Mouse (Mus musculus) lung, postnatal 0 days (tissue): Measurements from ENCODE around the gene Dusp18. TPM values are rescaled to one million over a fixed set of nuclear protein-coding genes. Genes with fewer than 3 reads are reported as not detected.

Source experiments
- ATAC-seq: fragments of 200-750 bp; cut with Nextera tagmentation; 2 replicates; pipeline ENCODE4 v1.8.0; 2017; ENCODE audit warnings: moderate library complexity
- DNase-seq: peaks from one replicate; pipeline ENCODE4 v3.0.0-alpha.2; 2016; ENCODE audit warnings: low spot score
- H3K27ac ChIP-seq: fragments of 300-500 bp; sonication (generic); 2 replicates; pipeline ENCODE4 v1.5.1; 2014; ENCODE audit warnings: antibody characterized with exemption, mild to moderate bottlenecking, low read length, mixed read lengths
- H3K27me3 ChIP-seq: fragments of 300-500 bp; sonication (generic); replicated peaks from 2 replicates; pipeline ENCODE4 v1.6.1; 2014; ENCODE audit warnings: low read length, mixed read lengths; ENCODE audit not compliant: insufficient read depth
- H3K36me3 ChIP-seq: fragments of 300-500 bp; sonication (generic); 2 replicates; pipeline ENCODE4 v1.6.1; 2014; ENCODE audit warnings: low read length, mixed read lengths; ENCODE audit not compliant: insufficient read depth
- H3K4me1 ChIP-seq: fragments of 300-500 bp; sonication (generic); 2 replicates; pipeline ENCODE4 v1.6.1; 2014; ENCODE audit warnings: antibody characterized with exemption, low read depth, low read length, mixed read lengths; ENCODE audit not compliant: insufficient read depth
- H3K4me2 ChIP-seq: fragments of 300-500 bp; sonication (generic); replicated peaks from 2 replicates; pipeline ENCODE4 v1.6.1; 2014; ENCODE audit warnings: low read depth, mild to moderate bottlenecking, low read length, moderate library complexity, mixed read lengths
- H3K4me3 ChIP-seq: fragments of 300-500 bp; sonication (generic); 2 replicates; pipeline ENCODE4 v1.5.1; 2014; ENCODE audit warnings: low read depth, low read length
- H3K9ac ChIP-seq: fragments of 300-500 bp; sonication (generic); replicated peaks from 2 replicates; pipeline ENCODE4 v1.6.1; 2014; ENCODE audit warnings: low read depth, mild to moderate bottlenecking
- H3K9me3 ChIP-seq: fragments of 300-500 bp; sonication (generic); 2 replicates; pipeline ENCODE4 v1.6.1; 2016; ENCODE audit warnings: low read length, mixed read lengths
- CTCF ChIP-seq: IDR thresholded peaks from 2 replicates; pipeline ENCODE4 v1.5.1; 2016; ENCODE audit warnings: antibody characterized with exemption, mild to moderate bottlenecking
- EP300 ChIP-seq: IDR thresholded peaks from 2 replicates; pipeline ENCODE4 v1.6.1; 2016; ENCODE audit warnings: antibody characterized with exemption, mild to moderate bottlenecking, control low read depth
- WGBS: fragments of 180-500 bp; shearing (Covaris S2); extraction: QIAGEN DNeasy Blood & Tissue Kit; methylation state at CpG from one replicate; pipeline ENCODE4 v1.1.7; 2014; 5-methylcytosine and 5-hydroxymethylcytosine counted together
- polyA plus RNA-seq: library from polyadenylated mRNA; unstranded; fragments of >200 nt; fragmentation: Nextera tagmentation; extraction: Ambion mirVana; gene quantifications from 2 replicates; pipeline ENCODE4 v1.2.1, GENCODE M21; 2015

Gene Dusp18
- polyA plus RNA-seq, 1 experiment from 2014 or later: 8.3 TPM

GRCm38 (mm10) chr11:3946386-3946785, 51.3 kb downstream of the Dusp18 start:
- ATAC-seq: no peak
- H3K4me1 ChIP-seq: no peaks in the 10 kb centered on the region
- H3K27me3 ChIP-seq: no peaks in the 10 kb centered on the region
- no peak for DNase-seq
- TF ChIP-seq CTCF (no peak), EP300 (no peak)
- WGBS: 34% methylated on average over 1 of the region's 1 CpGs
- no peak overlapping the region for H3K4me3 ChIP-seq
- no peak overlapping the region for H3K9ac ChIP-seq
- no peaks in the 10 kb centered on the region for H3K9me3 ChIP-seq
- H3K36me3 ChIP-seq: no peaks in the 10 kb centered on the region
- H3K4me2 ChIP-seq: no peak overlapping the region
- no peak overlapping the region for H3K27ac ChIP-seq

Other genes with a start within 250 kb of the Dusp18 start
- 9.9 and 10.2 TPM in 2 replicates for gene Morc2a, start 246.0 kb upstream of the Dusp18 start, polyA plus RNA-seq
- gene Osbp2, start 31.3 kb upstream of the Dusp18 start, polyA plus RNA-seq: 0.11 and 0.17 TPM in 2 replicates
- 0.23 and 0.31 TPM in 2 replicates for gene 4921536K21Rik, start 142 bp upstream of the Dusp18 start, polyA plus RNA-seq
- gene Slc35e4, start 19.4 kb downstream of the Dusp18 start, polyA plus RNA-seq: 8.6 and 10.3 TPM in 2 replicates
- 152 and 170 TPM in 2 replicates for gene Tcn2, start 36.9 kb downstream of the Dusp18 start, polyA plus RNA-seq
- 34.2 and 38.3 TPM in 2 replicates for gene Pes1, start 68.7 kb downstream of the Dusp18 start, polyA plus RNA-seq
- gene 4930556J24Rik, start 81.5 kb downstream of the Dusp18 start, polyA plus RNA-seq: not detected in 2 replicates
- gene Gal3st1, start 88.4 kb downstream of the Dusp18 start, polyA plus RNA-seq: 20.5 and 21.1 TPM in 2 replicates
- gene Sec14l4, start 136.2 kb downstream of the Dusp18 start, polyA plus RNA-seq: 28.0 and 35.9 TPM in 2 replicates
- gene Sec14l3, start 169.6 kb downstream of the Dusp18 start, polyA plus RNA-seq: 529 and 716 TPM in 2 replicates
- gene Mtfp1, start 200.2 kb downstream of the Dusp18 start, polyA plus RNA-seq: 6.4 and 6.5 TPM in 2 replicates
- gene Sec14l2, start 228.2 kb downstream of the Dusp18 start, polyA plus RNA-seq: 6.5 and 7.6 TPM in 2 replicates
- gene Rnf215, start 240.0 kb downstream of the Dusp18 start, polyA plus RNA-seq: 57.8 and 59.0 TPM in 2 replicates